9 mouse cellular contexts compared by ENCODE assay signal in genomic region chr1:133915723-133916355, GRCm38 (mm10). TPM values are rescaled to one million over a fixed set of nuclear protein-coding genes. Genes with fewer than 3 reads are reported as not detected.
DNase-seq lines count a peak whose midpoint lies in the region; ATAC-seq lines count a peak whose summit lies in the region.
"Had no signal": no experiment of that assay in that cellular context is flagged by ENCODE, and none has a peak within 500 bp of the region (broad histone marks: within the 10 kb centered on the region; RNA-seq: fewer than 3 reads in every experiment).

No protein-coding gene starts in this region.

- ATAC-seq in liver, embryonic 13.5 days (ENCODE audit: low read depth), result 0 out of 2 replicates have a peak, but pooled peaks have one; percentile 27
- peak; percentile 78 for ATAC-seq in heart, embryonic 14.5 days (ENCODE audit: insufficient number of reproducible peaks, insufficient read depth, low FRiP score, low read depth)

- 51% methylated on average over 8 of the region's 8 CpGs for WGBS in liver, embryonic 13.5 days (ENCODE audit: insufficient replicate concordance)
- WGBS in heart, embryonic 14.5 days, result 38% methylated on average over 8 of the region's 8 CpGs

- no peak overlapping the region for H3K4me3 ChIP-seq in liver, embryonic 13.5 days (replicated peaks)
- no peak overlapping the region for H3K4me3 ChIP-seq in heart, embryonic 14.5 days (ENCODE audit: control insufficient read depth in 1 of 2, insufficient read depth in 1 of 2, low read depth in 1 of 2, low read length in 2 of 2)
- H3K4me3 ChIP-seq: megakaryocyte, embryonic 14.5 days had no signal

- H3K4me1 ChIP-seq in liver, embryonic 13.5 days (replicated peaks), result peaks cover under 1% of the 10 kb centered on the region
- peaks cover 20 to 25% of the 10 kb centered on the region in 2 experiments for H3K4me1 ChIP-seq in heart, embryonic 14.5 days (ENCODE audit: control insufficient read depth in 2 of 2, insufficient read depth in 2 of 2, low read length in 2 of 2)

- H3K27ac ChIP-seq in liver, embryonic 13.5 days, result no peak overlapping the region
- peak overlapping the region; percentile 53 to 64; a peak in 3 of 4 replicates for H3K27ac ChIP-seq in heart, embryonic 14.5 days (replicated peaks in 1 of 2; ENCODE audit: control insufficient read depth in 1 of 2, insufficient read depth in 1 of 2, low read depth in 2 of 2, low read length in 2 of 2)

- no peak overlapping the region for H3K4me2 ChIP-seq in liver, embryonic 13.5 days
- H3K4me2 ChIP-seq in heart, embryonic 14.5 days (ENCODE audit: low read length), result peak overlapping the region; percentile 35

- DNase-seq in liver, embryonic 13.5 days, result no peak
- no peak for DNase-seq in liver
- peak; percentile 60 for DNase-seq in brain, adult 2 months (ENCODE audit: low read depth, low spot score)
- DNase-seq in kidney, postnatal 4 days, result peak; percentile 71 to 76
- DNase-seq in ovary, postnatal 36 days (ENCODE audit: low spot score), result peak; percentile 77
- no peak for DNase-seq in thymus, postnatal 36 days
- DNase-seq in embryo, embryonic 10.5 days (ENCODE audit: low spot score), result no peak

- H3K36me3 ChIP-seq in liver, embryonic 13.5 days, result no peaks in the 10 kb centered on the region
- no peaks in the 10 kb centered on the region for H3K36me3 ChIP-seq in heart, embryonic 14.5 days (ENCODE audit: control insufficient read depth, insufficient read depth, low read length)

- H3K9me3 ChIP-seq in liver, embryonic 13.5 days (replicated peaks), result no peaks in the 10 kb centered on the region
- no peaks in the 10 kb centered on the region for H3K9me3 ChIP-seq in heart, embryonic 14.5 days (ENCODE audit: control insufficient read depth, low read length)
- H3K9me3 ChIP-seq: megakaryocyte, embryonic 14.5 days had no signal

- H3K27me3 ChIP-seq in liver, embryonic 13.5 days, result peaks cover 12% of the 10 kb centered on the region
- no peaks in the 10 kb centered on the region for H3K27me3 ChIP-seq in heart, embryonic 14.5 days (ENCODE audit: control insufficient read depth, insufficient read depth, low read length)

- H3K9ac ChIP-seq in liver, embryonic 13.5 days, result no peak overlapping the region
- no peak overlapping the region for H3K9ac ChIP-seq in heart, embryonic 14.5 days (ENCODE audit: low read length)

RNA-seq across cellular contexts. Expression of gene Prelp, which starts 5.4 kb away (rescaled TPM):
- polyA plus RNA-seq in liver, embryonic 13.5 days (2015; fragmentation: Nextera tagmentation; extraction: Ambion mirVana), result 1.7 and 2.6 TPM in 2 replicates
- polyA plus RNA-seq in heart, embryonic 14.5 days (2014; fragmentation: Nextera tagmentation; extraction: Ambion mirVana), result 2.1 and 2.7 TPM in 2 replicates

RNA-seq across cellular contexts. Expression of gene Optc, which starts 8.0 kb away (rescaled TPM):
- polyA plus RNA-seq in liver, embryonic 13.5 days (2015; fragmentation: Nextera tagmentation; extraction: Ambion mirVana), result 0.07 and 0.22 TPM in 2 replicates
- polyA plus RNA-seq in heart, embryonic 14.5 days (2014; fragmentation: Nextera tagmentation; extraction: Ambion mirVana), result 0.40 and 0.47 TPM in 2 replicates

Comparison
In these comparisons a context has a peak if more than half of its experiments do, and no peak if none do; other contexts are left out.
1. DNase-seq: peak in brain, adult 2 months (single experiment), kidney, postnatal 4 days (2 of 2) and ovary, postnatal 36 days (single experiment); none in liver, embryonic 13.5 days (single experiment), liver (single experiment), thymus, postnatal 36 days (0 of 2) and embryo, embryonic 10.5 days (single experiment).